Mouse (Mus musculus) cerebellum, adult (tissue): ENCODE results near the gene Ncoa5.

Experiments used
- ATAC-seq: cut with Nextera tagmentation; 2 replicates; pipeline ENCODE4 v1.9.2; 2017; ENCODE audit warnings: mild to moderate bottlenecking, moderate library complexity, mixed read lengths; ENCODE audit not compliant: insufficient number of reproducible peaks, low FRiP score, low TSS enrichment

The Ncoa5 gene

GRCm38 (mm10) chr2:165050826-165051548 is 16.3 kb upstream of the Ncoa5 start:
- no peak for ATAC-seq

- no peak for ATAC-seq
These were observed 14.4 kb upstream of the Ncoa5 start for GRCm38 (mm10) chr2:165049044-165049443.

GRCm38 (mm10) chr2:165043729-165044128 is 9.1 kb upstream of the Ncoa5 start:
- ATAC-seq: no peak

- ATAC-seq: no peak
These were observed 8.5 kb upstream of the Ncoa5 start for GRCm38 (mm10) chr2:165043090-165043636.

GRCm38 (mm10) chr2:165042126-165042525 is 7.5 kb upstream of the Ncoa5 start:
- no peak for ATAC-seq

- no peak for ATAC-seq
These were observed 2.7 kb upstream of the Ncoa5 start for GRCm38 (mm10) chr2:165037415-165037814.

GRCm38 (mm10) chr2:165035058-165035431 is 378 bp upstream of the Ncoa5 start:
- no peak for ATAC-seq

- ATAC-seq: no peak
These were observed 1.4 kb downstream of the Ncoa5 start for GRCm38 (mm10) chr2:165033306-165033705.

- no peak for ATAC-seq
These were observed 2.1 kb downstream of the Ncoa5 start for GRCm38 (mm10) chr2:165032533-165032932.

GRCm38 (mm10) chr2:165027163-165027562 is 7.5 kb downstream of the Ncoa5 start:
- ATAC-seq: no peak

- no peak for ATAC-seq
These were observed 14.2 kb downstream of the Ncoa5 start for GRCm38 (mm10) chr2:165020490-165020889.

GRCm38 (mm10) chr2:165014935-165015334 is 19.7 kb downstream of the Ncoa5 start:
- no peak for ATAC-seq

GRCm38 (mm10) chr2:165010351-165010750 is 24.3 kb downstream of the Ncoa5 start:
- no peak for ATAC-seq

- ATAC-seq: no peak
These were observed 25.1 kb downstream of the Ncoa5 start for GRCm38 (mm10) chr2:165009581-165009980.

GRCm38 (mm10) chr2:165009161-165009560 is 25.5 kb downstream of the Ncoa5 start:
- no peak for ATAC-seq

GRCm38 (mm10) chr2:165007986-165008385 is 26.7 kb downstream of the Ncoa5 start:
- no peak for ATAC-seq

GRCm38 (mm10) chr2:165006813-165007212 is 27.9 kb downstream of the Ncoa5 start:
- ATAC-seq: no peak

- ATAC-seq: no peak
These were observed 30.4 kb downstream of the Ncoa5 start for GRCm38 (mm10) chr2:165004237-165004636.

- no peak for ATAC-seq
These were observed 31.6 kb downstream of the Ncoa5 start for GRCm38 (mm10) chr2:165003108-165003507.

GRCm38 (mm10) chr2:165001958-165002357 is 32.7 kb downstream of the Ncoa5 start:
- ATAC-seq: no peak

- no peak for ATAC-seq
These were observed 36.8 kb downstream of the Ncoa5 start for GRCm38 (mm10) chr2:164997721-164998428.
